Mouse (Mus musculus): ENCODE measurements at regions not wholly inside any gene's neighbourhood (a gene's known extent, or its start where the extent isn't known, plus 50 kb on each side); places are given as distances from the start of the nearest gene placed in this dataset.

DNA sequence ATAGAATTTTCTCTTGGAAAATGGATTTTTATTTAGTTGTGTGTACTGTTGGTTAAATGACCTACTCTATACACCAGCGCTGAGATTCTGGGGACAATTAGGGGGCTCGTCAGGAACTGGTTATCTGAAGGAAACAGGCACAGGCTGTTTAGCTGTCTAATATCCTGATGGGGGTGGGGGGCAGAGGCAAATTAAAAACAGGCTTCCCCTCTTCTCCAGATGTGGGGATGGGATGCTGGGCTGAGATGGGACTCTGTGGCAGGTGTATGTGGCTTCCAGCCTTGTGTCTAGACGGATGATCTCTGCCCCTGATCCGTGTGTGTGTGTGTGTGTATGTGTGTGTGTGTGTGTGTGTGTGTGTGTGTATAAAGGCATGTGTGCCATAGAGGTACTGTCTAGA lies 61.6 kb upstream of the 4931429L15Rik start:
- no peak for DNase-seq (ENCODE audit: low spot score)

DNA sequence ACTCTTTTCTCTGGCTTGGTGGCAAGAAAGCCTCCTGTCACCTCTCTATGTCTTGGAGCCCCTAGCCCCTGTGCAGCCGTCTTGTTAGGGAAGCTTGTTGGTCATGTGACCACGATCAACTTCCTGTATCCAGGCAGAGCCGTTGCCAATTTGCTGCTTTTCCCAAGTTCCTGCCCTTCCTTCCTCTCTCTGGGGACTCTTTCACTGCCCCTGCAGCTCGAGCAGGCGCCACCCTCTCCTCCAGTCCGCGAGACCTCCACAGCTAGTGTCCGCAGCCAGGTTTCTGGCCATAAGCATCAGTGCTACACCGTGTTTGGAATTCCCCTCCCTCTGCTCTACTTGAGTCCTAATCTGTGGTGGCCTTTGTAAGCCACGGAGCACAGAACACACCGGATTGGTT lies 59.7 kb upstream of the 4931429L15Rik start:
- no peak for DNase-seq (ENCODE audit: low spot score)

- DNase-seq (ENCODE audit: low spot score) = no peak
Observed at GRCm38 (mm10) chr9:46378339-46378738, 58.6 kb upstream of the 4931429L15Rik start.
